Comparison of ENCODE assay signal across 8 mouse cellular contexts in the genomic region with DNA sequence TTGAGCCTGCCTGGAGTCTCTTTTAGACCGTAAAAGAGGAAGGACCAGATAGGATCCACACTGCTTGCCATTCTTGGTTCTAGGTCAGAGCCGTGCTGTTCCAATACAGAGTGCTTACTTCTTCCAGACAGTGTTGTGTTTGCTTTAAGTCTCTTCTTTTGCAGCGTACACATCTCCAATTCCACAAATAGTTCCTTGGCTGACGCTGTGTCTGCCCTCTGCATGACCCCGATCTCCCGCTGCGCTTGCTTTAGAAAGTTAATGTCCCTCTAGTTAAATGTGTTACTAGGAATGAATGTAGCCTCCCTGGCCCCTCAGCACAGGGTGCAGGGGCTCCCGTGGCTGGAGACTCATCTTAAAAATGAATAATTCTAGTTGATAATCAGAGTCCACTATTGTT.
DNase-seq lines count a peak whose midpoint lies in the region; ATAC-seq and TF ChIP-seq lines count a peak whose summit lies in the region.

No protein-coding gene starts in this region.

- no peaks in the 10 kb centered on the region for H3K36me3 ChIP-seq in intestine, embryonic 14.5 days (ENCODE audit: control insufficient read depth, insufficient read depth, low read length)
- H3K36me3 ChIP-seq in intestine, postnatal 0 days (ENCODE audit: control insufficient read depth, insufficient read depth) = no peaks in the 10 kb centered on the region

- H3K27me3 ChIP-seq in intestine, embryonic 14.5 days (replicated peaks; ENCODE audit: control insufficient read depth, insufficient read depth, low read length) = no peaks in the 10 kb centered on the region
- no peaks in the 10 kb centered on the region for H3K27me3 ChIP-seq in intestine, postnatal 0 days (replicated peaks; ENCODE audit: control insufficient read depth, insufficient read depth, low read length)

- H3K4me1 ChIP-seq in intestine, embryonic 14.5 days (replicated peaks; ENCODE audit: control insufficient read depth, insufficient read depth, low read length) = peaks cover 13% of the 10 kb centered on the region
- no peaks in the 10 kb centered on the region for H3K4me1 ChIP-seq in intestine, postnatal 0 days (replicated peaks; ENCODE audit: control insufficient read depth, insufficient read depth, low read length)

- peak overlapping the region; percentile 47; the same call in 1 of the 2 replicates for H3K27ac ChIP-seq in intestine, embryonic 14.5 days (ENCODE audit: low read depth)
- H3K27ac ChIP-seq in intestine, postnatal 0 days (ENCODE audit: low read depth, low read length) = no peak overlapping the region

- no peak for ATAC-seq in intestine, embryonic 14.5 days (replicated peaks; ENCODE audit: low FRiP score, low TSS enrichment, low read depth)
- no peak for ATAC-seq in intestine, postnatal 0 days

- TF ChIP-seq CTCF in intestine, postnatal 0 days (IDR thresholded peaks at IDR 0.05; ENCODE audit: low read depth) = no peak

- WGBS in intestine, embryonic 14.5 days = 5% methylated on average over 8 of the region's 8 CpGs
- WGBS in intestine, postnatal 0 days = 14% methylated on average over 8 of the region's 8 CpGs

- no peak overlapping the region for H3K4me3 ChIP-seq in intestine, embryonic 14.5 days (ENCODE audit: low read depth, low read length)
- no peak overlapping the region for H3K4me3 ChIP-seq in intestine, postnatal 0 days (ENCODE audit: low read depth, low read length)

- peak; percentile 64 for DNase-seq in intestine, embryonic 14.5 days (ENCODE audit: low spot score)
- peak; percentile 71 for DNase-seq in embryo, embryonic 9.5 days (ENCODE audit: extremely low spot score)
- DNase-seq in kidney, adult 11 months = peak; percentile 86
- DNase-seq in neural tube, embryonic 10.5 days (ENCODE audit: extremely low spot score, low spot score) = peak; percentile 75
- no peak for DNase-seq in urinary bladder, postnatal 10 days (ENCODE audit: low spot score)
- DNase-seq in thymus, postnatal 36 days = no peak
- no peak for DNase-seq in layer of hippocampus, adult 11-12 months (ENCODE audit: low spot score)

- no peaks in the 10 kb centered on the region for H3K9me3 ChIP-seq in intestine, embryonic 14.5 days (ENCODE audit: control insufficient read depth, low read length)
- H3K9me3 ChIP-seq in intestine, postnatal 0 days (ENCODE audit: control insufficient read depth) = no peaks in the 10 kb centered on the region

- H3K4me2 ChIP-seq in intestine, embryonic 14.5 days (ENCODE audit: low read length) = peak overlapping the region; percentile 33; the same call in 1 of the 2 replicates
- no peak overlapping the region for H3K4me2 ChIP-seq in intestine, postnatal 0 days (replicated peaks; ENCODE audit: low read depth)

- no peak overlapping the region for H3K9ac ChIP-seq in intestine, embryonic 14.5 days (ENCODE audit: low read length)
- H3K9ac ChIP-seq in intestine, postnatal 0 days (ENCODE audit: low read depth, low read length) = no peak overlapping the region

Comparison
In these comparisons a context has a peak if more than half of its experiments do, and no peak if none do; other contexts are left out.
1. DNase-seq: peak in intestine, embryonic 14.5 days (single experiment), embryo, embryonic 9.5 days (single experiment), kidney, adult 11 months (single experiment) and neural tube, embryonic 10.5 days (single experiment); none in urinary bladder, postnatal 10 days (single experiment), thymus, postnatal 36 days (0 of 2) and layer of hippocampus, adult 11-12 months (single experiment).